Mouse (Mus musculus) limb, embryonic 12.5 days (tissue): ENCODE results near the gene Naaa. TPM values are rescaled to one million over a fixed set of nuclear protein-coding genes. Genes with fewer than 3 reads are reported as not detected.

Experiments
- polyA plus RNA-seq: library from polyadenylated mRNA; unstranded; fragments of >200 nt; fragmentation: Nextera tagmentation; extraction: Ambion mirVana; gene quantifications from 2 replicates; pipeline ENCODE4 v1.2.1, GENCODE M21; 2016

Gene Naaa
- polyA plus RNA-seq, 1 experiment from 2014 or later: 4.8 TPM

Other genes starting within 250 kb of the Naaa start
- gene Cdkl2, start 234.3 kb downstream of the Naaa start, polyA plus RNA-seq: 0.29 and 0.36 TPM in 2 replicates
- 209 and 226 TPM in 2 replicates for gene G3bp2, start 194.5 kb downstream of the Naaa start, polyA plus RNA-seq
- gene Uso1, start 140.2 kb downstream of the Naaa start, polyA plus RNA-seq: 47.9 and 50.1 TPM in 2 replicates
- not detected in 2 replicates for gene U90926, start 62.8 kb downstream of the Naaa start, polyA plus RNA-seq
- gene Ppef2, start 21.9 kb downstream of the Naaa start, polyA plus RNA-seq: not detected in 2 replicates
- gene Sdad1, start 32.3 kb upstream of the Naaa start, polyA plus RNA-seq: 45.6 and 46.5 TPM in 2 replicates
- not detected in 2 replicates for gene Cxcl9, start 49.9 kb upstream of the Naaa start, polyA plus RNA-seq
- 4.3 and 4.5 TPM in 2 replicates for gene Art3, start 53.7 kb upstream of the Naaa start, polyA plus RNA-seq
- 0.29 and 0.32 TPM in 2 replicates for gene Cxcl10, start 70.7 kb upstream of the Naaa start, polyA plus RNA-seq
- 66.8 and 68.1 TPM in 2 replicates for gene Nup54, start 157.0 kb upstream of the Naaa start, polyA plus RNA-seq
- gene Scarb2, start 228.7 kb upstream of the Naaa start, polyA plus RNA-seq: 9.0 and 9.4 TPM in 2 replicates